Mouse (Mus musculus): ENCODE results near the gene Tufm.
A peak's percentile ranks its signal among the peaks of the same experiment; 100 is the strongest.
"Not testable (repeated sequence)": the region's sequence is repeated elsewhere in the genome, so short reads cannot be mapped to it uniquely, and the experiment has no call there.

Gene Tufm

GRCm38 (mm10) chr7:126465246-126466030 lies 21.7 kb upstream of the Tufm start:
- no peak for DNase-seq (ENCODE audit: low read depth, low spot score)

GRCm38 (mm10) chr7:126466116-126466515 lies 21.0 kb upstream of the Tufm start:
- no peak for DNase-seq (ENCODE audit: low read depth, low spot score)

GRCm38 (mm10) chr7:126466707-126467106 lies 20.5 kb upstream of the Tufm start:
- DNase-seq (ENCODE audit: low read depth, low spot score) = no peak

GRCm38 (mm10) chr7:126467271-126467670 lies 19.9 kb upstream of the Tufm start:
- peak; percentile 42 for DNase-seq (ENCODE audit: low read depth, low spot score)

- no peak for DNase-seq (ENCODE audit: low read depth, low spot score)
Observed at GRCm38 (mm10) chr7:126467834-126468627, 19.1 kb upstream of the Tufm start.

- no peak for DNase-seq (ENCODE audit: low read depth, low spot score)
Observed at GRCm38 (mm10) chr7:126470077-126470476, 17.1 kb upstream of the Tufm start.

GRCm38 (mm10) chr7:126471361-126471760 lies 15.8 kb upstream of the Tufm start:
- no peak for DNase-seq (ENCODE audit: low read depth, low spot score)

GRCm38 (mm10) chr7:126471853-126472252 lies 15.3 kb upstream of the Tufm start:
- DNase-seq (ENCODE audit: low read depth, low spot score) = no peak

- no peak for DNase-seq (ENCODE audit: low read depth, low spot score)
Observed at GRCm38 (mm10) chr7:126472306-126472705, 14.9 kb upstream of the Tufm start.

- DNase-seq (ENCODE audit: low read depth, low spot score) = no peak
Observed at GRCm38 (mm10) chr7:126472713-126473112, 14.4 kb upstream of the Tufm start.

- DNase-seq (ENCODE audit: low read depth, low spot score) = no peak
Observed at GRCm38 (mm10) chr7:126473470-126474086, 13.6 kb upstream of the Tufm start.

GRCm38 (mm10) chr7:126474486-126474955 lies 12.6 kb upstream of the Tufm start:
- DNase-seq (ENCODE audit: low read depth, low spot score) = no peak

GRCm38 (mm10) chr7:126474993-126475581 lies 12.1 kb upstream of the Tufm start, which contains the start of gene Sh2b1:
Sh2b1 (minus strand) TSS chr7:126475424.
- peak; percentile 71 for DNase-seq (ENCODE audit: low read depth, low spot score)

- DNase-seq (ENCODE audit: low read depth, low spot score) = no peak
Observed at GRCm38 (mm10) chr7:126481699-126482098, 5.5 kb upstream of the Tufm start.

GRCm38 (mm10) chr7:126482392-126482871 lies 4.7 kb upstream of the Tufm start:
- peak; percentile 52 for DNase-seq (ENCODE audit: low read depth, low spot score)

- not testable (repeated sequence) for DNase-seq (ENCODE audit: low read depth, low spot score)
Observed at GRCm38 (mm10) chr7:126487617-126488385, 640 bp downstream of the Tufm start.

GRCm38 (mm10) chr7:126491005-126491404 lies 3.8 kb downstream of the Tufm start:
- no peak for DNase-seq (ENCODE audit: low read depth, low spot score)

- no peak for DNase-seq (ENCODE audit: low read depth, low spot score)
Observed at GRCm38 (mm10) chr7:126491973-126492372, 4.8 kb downstream of the Tufm start.

- DNase-seq (ENCODE audit: low read depth, low spot score) = no peak
Observed at GRCm38 (mm10) chr7:126494120-126494519, 7.0 kb downstream of the Tufm start.

- DNase-seq (ENCODE audit: low read depth, low spot score) = no peak
Observed at GRCm38 (mm10) chr7:126496475-126496874, 9.3 kb downstream of the Tufm start.

GRCm38 (mm10) chr7:126497966-126498365 lies 10.8 kb downstream of the Tufm start:
- DNase-seq (ENCODE audit: low read depth, low spot score) = no peak
